Mouse (Mus musculus): Measurements from ENCODE around the gene Fam189a1.

Gene Fam189a1

GRCm38 (mm10) chr7:64944686-64945085 lies 211.7 kb downstream of the Fam189a1 start:
- no peak for DNase-seq

GRCm38 (mm10) chr7:64944175-64944574 lies 212.2 kb downstream of the Fam189a1 start:
- DNase-seq: no peak

- no peak for DNase-seq
Observed at GRCm38 (mm10) chr7:64936927-64937326, 219.4 kb downstream of the Fam189a1 start.

- DNase-seq: no peak
Observed at GRCm38 (mm10) chr7:64934115-64934514, 222.3 kb downstream of the Fam189a1 start.

- no peak for DNase-seq
Observed at GRCm38 (mm10) chr7:64930980-64931379, 225.4 kb downstream of the Fam189a1 start.

GRCm38 (mm10) chr7:64923918-64924317 lies 232.5 kb downstream of the Fam189a1 start:
- no peak for DNase-seq

- DNase-seq: no peak
Observed at GRCm38 (mm10) chr7:64921189-64921588, 235.2 kb downstream of the Fam189a1 start.

GRCm38 (mm10) chr7:64920735-64921134 lies 235.6 kb downstream of the Fam189a1 start:
- no peak for DNase-seq

GRCm38 (mm10) chr7:64916654-64917053 lies 239.7 kb downstream of the Fam189a1 start:
- DNase-seq: no peak

- DNase-seq: no peak
Observed at GRCm38 (mm10) chr7:64915121-64915520, 241.2 kb downstream of the Fam189a1 start.

- DNase-seq: no peak
Observed at GRCm38 (mm10) chr7:64911945-64912344, 244.4 kb downstream of the Fam189a1 start.

GRCm38 (mm10) chr7:64910208-64910607 lies 246.2 kb downstream of the Fam189a1 start:
- DNase-seq: no peak

GRCm38 (mm10) chr7:64906955-64907354 lies 249.4 kb downstream of the Fam189a1 start:
- DNase-seq: no peak

- no peak for DNase-seq
Observed at GRCm38 (mm10) chr7:64905506-64905905, 250.9 kb downstream of the Fam189a1 start.

- no peak for DNase-seq
Observed at GRCm38 (mm10) chr7:64900249-64900648, 256.1 kb downstream of the Fam189a1 start.

GRCm38 (mm10) chr7:64896587-64896986 lies 259.8 kb downstream of the Fam189a1 start:
- no peak for DNase-seq

- DNase-seq: no peak
Observed at GRCm38 (mm10) chr7:64895685-64896101, 260.7 kb downstream of the Fam189a1 start.

GRCm38 (mm10) chr7:64891139-64891538 lies 265.2 kb downstream of the Fam189a1 start:
- DNase-seq: no peak

- peak; percentile 51 for DNase-seq
Observed at GRCm38 (mm10) chr7:64889919-64890318, 266.5 kb downstream of the Fam189a1 start.

- DNase-seq: no peak
Observed at GRCm38 (mm10) chr7:64884187-64884862, 272.0 kb downstream of the Fam189a1 start.

GRCm38 (mm10) chr7:64882243-64882642 lies 274.1 kb downstream of the Fam189a1 start:
- DNase-seq: no peak

- no peak for DNase-seq
Observed at GRCm38 (mm10) chr7:64881387-64881786, 275.0 kb downstream of the Fam189a1 start.

GRCm38 (mm10) chr7:64880415-64880814 lies 276.0 kb downstream of the Fam189a1 start:
- DNase-seq: no peak

GRCm38 (mm10) chr7:64874941-64875340 lies 281.4 kb downstream of the Fam189a1 start:
- no peak for DNase-seq

GRCm38 (mm10) chr7:64873266-64873665 lies 283.1 kb downstream of the Fam189a1 start:
- DNase-seq: no peak

Data from right cerebral cortex, postnatal 4 days (tissue).